Mouse (Mus musculus) CD4-positive helper T cell, adult 2 months (primary cell): Measurements from ENCODE around the gene Slc39a5.

Source experiments
- DNase-seq: peaks from one replicate; pipeline ENCODE4 v3.0.0-alpha.2; 2012; ENCODE audit warnings: low read depth, missing footprints, low spot score

The Slc39a5 gene

DNA sequence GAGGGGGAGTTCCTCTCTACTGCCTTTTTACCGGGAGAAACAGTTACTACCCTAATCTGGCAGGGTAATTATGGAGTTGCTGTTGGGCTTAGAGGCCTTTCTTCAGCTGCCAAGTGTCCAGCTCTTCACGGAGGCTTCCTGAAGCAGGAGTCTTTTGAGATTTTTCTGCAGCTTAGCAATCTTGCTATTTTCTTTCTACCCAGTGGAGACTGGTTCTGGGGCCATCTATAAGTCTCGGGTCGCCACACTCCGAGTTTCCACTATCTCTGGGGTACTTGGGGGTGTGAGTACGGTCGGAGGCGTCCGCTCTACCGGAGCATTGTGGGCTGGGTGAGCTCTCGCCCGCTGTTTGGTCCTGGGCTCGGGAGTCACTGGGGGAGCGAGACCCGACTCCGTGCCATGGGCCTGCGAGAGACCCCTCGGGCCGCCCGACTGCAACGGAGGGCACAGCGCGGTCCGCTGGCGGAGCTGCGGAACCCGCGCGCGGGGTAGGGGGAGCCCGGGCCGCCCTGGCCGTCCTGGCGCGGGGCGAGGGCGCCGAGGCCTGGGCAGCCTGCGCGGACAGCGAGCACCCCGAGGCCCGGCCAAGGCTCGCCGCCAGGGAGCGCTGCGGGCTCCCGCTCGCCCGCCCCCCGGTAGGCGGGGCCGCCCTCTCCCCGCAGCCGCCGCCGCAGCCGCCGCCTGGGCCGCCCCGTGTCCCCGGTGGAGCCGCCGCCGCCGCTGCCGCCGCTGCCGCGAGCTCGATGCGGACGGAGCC lies 24.4 kb downstream of the Slc39a5 start, which contains the start of gene Ankrd52:
Gene Ankrd52, plus strand, starts transcription at position 661 of the 757 bp plus-strand sequence.
- DNase-seq, result peak; percentile 87

GRCm38 (mm10) chr10:128376099-128376454 lies 25.0 kb downstream of the Slc39a5 start:
- no peak for DNase-seq

GRCm38 (mm10) chr10:128374393-128374792 lies 26.6 kb downstream of the Slc39a5 start:
- DNase-seq, result peak; percentile 46

DNA sequence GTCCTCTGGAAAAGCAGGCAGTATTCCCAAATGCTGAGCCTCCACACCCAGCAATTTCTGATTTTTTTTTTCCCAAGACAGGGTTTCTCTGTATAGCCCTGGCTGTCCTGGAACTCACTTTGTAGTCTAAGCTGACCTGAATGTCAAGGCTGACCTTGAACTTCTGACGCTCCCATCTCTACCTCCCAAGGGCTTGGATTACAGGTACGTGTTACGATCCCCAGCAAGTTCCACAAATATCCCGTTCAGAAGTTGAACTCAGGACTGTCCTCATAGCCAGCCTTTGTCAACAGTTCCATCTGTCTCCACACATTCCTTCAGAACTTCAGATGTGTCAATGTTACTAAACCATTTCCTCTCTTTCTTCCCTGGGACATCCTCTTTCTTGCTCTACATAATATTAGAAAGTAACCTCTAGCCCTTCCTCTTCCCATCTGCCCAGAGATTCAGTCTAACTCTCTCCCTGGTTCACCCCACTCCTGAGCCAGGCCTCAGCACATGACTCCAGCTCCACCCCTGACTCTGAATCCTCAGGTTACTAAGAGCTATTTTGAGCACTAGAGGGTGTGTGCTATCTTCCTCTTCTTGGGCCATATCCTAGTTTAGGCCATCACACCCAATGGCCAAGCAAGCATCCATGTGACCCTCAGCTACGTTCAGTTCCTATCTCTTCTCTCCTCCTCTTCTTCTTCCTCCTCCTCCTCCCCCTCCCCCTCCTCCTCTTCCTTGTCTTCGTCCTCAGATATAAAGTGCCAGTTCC lies 27.9 kb downstream of the Slc39a5 start:
- no peak for DNase-seq

DNA sequence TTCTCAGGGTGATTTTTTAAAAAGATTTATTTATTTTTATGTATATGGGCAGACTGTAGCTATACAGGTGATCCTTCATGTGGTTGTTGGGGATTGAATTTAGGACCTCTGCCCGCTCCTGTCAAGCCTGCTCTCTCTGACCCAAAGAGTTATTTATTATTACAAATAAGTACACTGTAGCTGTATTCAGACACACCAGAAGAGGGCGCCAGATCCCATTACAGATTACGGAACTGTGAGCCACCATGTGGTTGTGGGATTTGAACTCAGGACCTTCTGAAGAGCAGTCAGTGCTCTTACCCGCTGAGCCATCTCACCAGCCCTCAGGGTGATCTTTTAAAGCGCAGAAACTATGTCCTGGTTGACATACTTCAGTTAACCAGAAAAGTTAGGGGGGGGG lies 28.9 kb downstream of the Slc39a5 start:
- DNase-seq, result no peak

DNA sequence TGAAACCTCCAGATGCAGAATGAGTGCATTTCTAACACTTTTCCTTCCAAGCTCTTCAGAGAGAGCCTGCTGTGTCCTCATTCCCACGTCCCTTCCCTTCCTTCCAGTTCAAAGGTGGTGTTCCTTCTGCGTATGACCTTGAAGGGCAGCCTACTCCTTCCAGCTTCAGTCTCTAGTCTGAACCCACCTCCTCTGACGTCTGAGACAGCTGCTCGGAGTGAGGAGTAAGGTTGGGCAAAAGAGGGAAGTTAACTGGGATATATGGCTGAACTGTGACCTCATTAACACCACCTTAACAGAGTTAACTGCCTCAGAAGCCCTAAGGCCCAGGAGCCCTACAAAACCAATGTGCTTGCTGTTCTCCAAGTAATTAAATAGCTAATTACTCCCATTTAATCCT lies 30.4 kb downstream of the Slc39a5 start:
- DNase-seq, result no peak

DNA sequence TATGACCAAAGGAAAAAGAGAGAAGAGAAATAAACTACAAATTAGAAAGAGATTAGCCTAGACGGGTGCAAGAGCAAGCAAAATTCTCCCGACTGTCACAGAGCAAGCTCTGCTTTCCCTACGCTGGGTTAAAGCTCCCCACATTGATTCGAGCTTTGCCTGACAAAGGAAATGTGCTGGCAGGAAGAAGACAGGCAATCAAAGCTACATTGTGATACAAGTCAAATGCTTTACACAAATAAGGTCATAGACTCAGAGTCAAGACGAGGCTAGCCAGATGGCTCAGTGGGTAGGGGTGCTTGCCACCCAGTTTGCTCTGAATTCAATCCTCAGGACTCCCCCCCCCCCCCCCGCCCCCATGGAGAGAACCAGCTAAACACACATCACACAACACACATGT lies 31.0 kb downstream of the Slc39a5 start:
- no peak for DNase-seq

DNA sequence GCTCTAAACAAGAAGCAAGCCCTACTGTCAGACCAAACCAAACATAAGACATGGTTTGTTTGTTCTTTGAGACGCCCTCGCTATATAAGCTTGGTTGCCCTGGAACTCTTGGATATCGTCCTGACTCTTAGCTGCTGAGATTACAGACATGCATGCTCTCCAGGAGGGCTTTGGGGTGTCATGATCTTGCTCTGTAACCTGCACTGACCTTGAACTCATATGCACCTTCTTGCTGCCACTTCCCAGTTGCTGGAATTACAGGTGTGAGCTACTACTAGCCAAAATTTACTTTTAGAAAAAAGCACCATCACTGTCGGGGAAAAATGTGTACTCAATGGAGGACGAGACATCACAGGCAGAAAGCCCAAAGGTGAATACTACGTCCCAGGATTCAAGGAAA lies 31.4 kb downstream of the Slc39a5 start:
- no peak for DNase-seq

- DNase-seq, result no peak
Observed at GRCm38 (mm10) chr10:128369218-128369543, 31.8 kb downstream of the Slc39a5 start.

GRCm38 (mm10) chr10:128368402-128369217 lies 32.4 kb downstream of the Slc39a5 start, which contains the start of gene Coq10a:
Gene Coq10a (minus strand): TSS chr10:128368997.
- DNase-seq, result peak; percentile 96

DNA sequence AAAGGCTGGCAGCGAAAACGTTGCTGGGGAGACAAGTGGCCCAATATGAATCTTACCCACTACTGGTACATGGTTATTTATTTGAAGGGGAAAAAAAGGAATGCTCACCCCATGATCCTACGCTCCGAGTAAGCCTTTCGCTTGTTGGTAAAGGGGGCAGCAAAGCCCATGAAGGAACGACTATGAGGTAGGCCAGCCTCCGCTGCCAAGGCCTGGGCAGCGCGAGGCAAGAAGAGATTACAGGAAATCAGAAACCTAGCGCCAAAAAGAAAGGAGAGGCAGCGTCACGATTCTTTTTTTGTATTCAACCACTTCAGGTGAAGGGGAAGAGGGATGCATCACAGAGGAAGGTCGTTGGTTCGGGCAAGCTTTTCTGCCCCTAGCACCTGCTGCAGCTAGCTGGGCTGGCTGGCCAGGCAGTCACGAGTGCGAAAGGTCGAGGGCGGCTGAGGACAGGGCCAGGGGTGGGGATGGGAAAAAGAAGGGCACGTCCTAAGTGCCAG lies 33.1 kb downstream of the Slc39a5 start:
- DNase-seq, result peak; percentile 47

- no peak for DNase-seq
Observed at GRCm38 (mm10) chr10:128362568-128362967, 38.5 kb downstream of the Slc39a5 start.

GRCm38 (mm10) chr10:128361836-128362235 lies 39.2 kb downstream of the Slc39a5 start:
- no peak for DNase-seq

- no peak for DNase-seq
Observed at GRCm38 (mm10) chr10:128359226-128359625, 41.8 kb downstream of the Slc39a5 start.

GRCm38 (mm10) chr10:128358796-128359195 lies 42.2 kb downstream of the Slc39a5 start:
- DNase-seq, result peak; percentile 64

DNA sequence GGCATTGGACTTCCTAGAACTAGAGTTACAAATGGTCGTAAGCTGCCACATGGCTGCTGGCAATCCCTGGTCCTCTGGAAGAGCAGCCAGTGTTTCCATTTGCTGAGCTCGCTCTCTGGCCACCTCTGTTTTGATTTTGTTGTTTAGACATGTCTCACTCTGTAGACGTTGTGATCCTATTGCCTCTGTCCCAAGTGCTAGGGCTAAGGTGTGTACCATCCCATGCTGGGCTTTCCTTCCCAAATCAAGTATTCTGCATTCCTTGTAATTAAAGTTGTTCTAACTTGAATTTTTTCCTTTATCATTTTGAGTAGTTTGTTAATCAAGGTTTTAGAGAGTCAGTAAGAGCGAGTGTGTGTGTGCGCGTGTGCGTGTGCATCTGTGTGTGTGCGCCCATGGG lies 53.5 kb downstream of the Slc39a5 start:
- DNase-seq, result no peak
